Mouse (Mus musculus): ENCODE results near the gene Ahnak. TPM values are rescaled to one million over a fixed set of nuclear protein-coding genes. Genes with fewer than 3 reads are reported as not detected.
"Not testable (repeated sequence)": the region's sequence is repeated elsewhere in the genome, so short reads cannot be mapped to it uniquely, and the experiment has no call there.

The Ahnak gene
- polyA plus RNA-seq, 1 experiment from 2014 or later: 38.4 TPM

DNA sequence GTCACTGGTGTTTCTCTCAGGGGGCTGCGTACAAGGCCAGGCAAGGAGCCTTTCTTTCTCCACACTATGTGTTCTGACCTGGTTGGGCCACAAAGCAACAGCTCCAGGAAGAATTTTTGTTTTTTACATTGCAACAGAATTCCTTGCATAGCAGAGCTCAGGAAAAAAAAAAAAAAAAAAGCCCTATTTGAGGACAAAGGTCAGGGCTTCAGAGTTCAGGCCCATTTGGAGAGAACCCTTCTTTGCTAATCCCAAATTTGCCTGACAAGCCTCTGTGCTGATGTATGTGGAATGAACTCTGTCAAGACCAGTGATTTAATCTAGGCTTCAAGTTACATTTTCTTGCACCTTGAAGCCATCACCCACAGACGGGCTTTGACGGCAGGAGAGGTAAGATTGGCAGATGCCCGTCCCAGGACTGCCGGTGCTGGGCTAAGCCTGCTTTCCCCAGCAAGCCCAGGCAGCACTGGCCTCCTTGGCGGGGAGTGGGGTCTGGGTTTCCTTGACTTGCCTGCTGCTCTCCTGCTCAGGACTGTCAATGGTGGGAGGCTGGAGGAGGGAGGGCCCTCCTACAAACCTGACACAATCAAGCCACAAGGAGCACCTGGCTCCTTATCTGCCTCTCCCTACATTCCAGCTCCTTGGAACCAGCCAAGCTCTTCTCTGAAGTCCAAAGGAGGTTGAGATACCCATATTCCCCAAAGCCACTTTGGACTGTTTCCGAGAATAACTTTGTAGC, 58.3 kb downstream of the Ahnak start:
- no peak for ATAC-seq (replicated peaks; ENCODE audit: insufficient number of reproducible peaks, insufficient read depth, low FRiP score, low read depth)
- Histone ChIP-seq H3K4me3 (no peak overlapping the region), H3K4me1 (replicated peaks) (peaks cover 22% of the 10 kb centered on the region), H3K4me2 (no peak overlapping the region), H3K36me3 (no peaks in the 10 kb centered on the region), H3K27ac (peak overlapping the region; percentile 69), H3K27me3 (no peaks in the 10 kb centered on the region), H3K9ac (no peak overlapping the region), H3K9me3 (replicated peaks) (no peaks in the 10 kb centered on the region)
- WGBS: 50% methylated on average over 7 of the region's 7 CpGs

DNA sequence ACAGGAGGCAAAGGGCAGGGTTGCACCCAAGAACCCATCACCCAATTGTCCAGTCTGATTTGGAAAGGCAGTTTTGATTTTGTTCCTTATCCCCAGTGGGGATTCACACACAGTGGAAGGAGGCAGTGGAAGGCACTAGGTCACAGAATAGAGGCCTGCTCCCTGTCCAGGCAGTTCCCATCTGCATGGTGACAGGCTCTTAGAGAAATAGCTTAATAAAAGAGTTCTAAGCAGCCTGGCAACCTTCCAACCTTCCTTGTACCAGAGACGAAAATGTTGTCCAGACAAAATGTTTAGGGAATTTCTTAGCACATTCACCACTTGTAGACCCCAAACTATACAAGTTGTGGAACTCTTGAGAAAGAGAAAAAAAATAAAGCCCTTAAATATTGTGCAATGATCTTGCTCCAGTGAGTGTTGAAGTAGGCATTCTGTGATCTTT, 58.9 kb downstream of the Ahnak start:
- WGBS: 13% methylated on average over 1 of the region's 1 CpGs
- Histone ChIP-seq H3K27ac (peak overlapping the region; percentile 69), H3K4me3 (no peak overlapping the region), H3K9me3 (replicated peaks) (no peaks in the 10 kb centered on the region), H3K9ac (no peak overlapping the region), H3K4me2 (no peak overlapping the region), H3K4me1 (replicated peaks) (peaks cover 27% of the 10 kb centered on the region), H3K27me3 (no peaks in the 10 kb centered on the region), H3K36me3 (no peaks in the 10 kb centered on the region)
- ATAC-seq (replicated peaks; ENCODE audit: insufficient number of reproducible peaks, insufficient read depth, low FRiP score, low read depth): no peak

DNA sequence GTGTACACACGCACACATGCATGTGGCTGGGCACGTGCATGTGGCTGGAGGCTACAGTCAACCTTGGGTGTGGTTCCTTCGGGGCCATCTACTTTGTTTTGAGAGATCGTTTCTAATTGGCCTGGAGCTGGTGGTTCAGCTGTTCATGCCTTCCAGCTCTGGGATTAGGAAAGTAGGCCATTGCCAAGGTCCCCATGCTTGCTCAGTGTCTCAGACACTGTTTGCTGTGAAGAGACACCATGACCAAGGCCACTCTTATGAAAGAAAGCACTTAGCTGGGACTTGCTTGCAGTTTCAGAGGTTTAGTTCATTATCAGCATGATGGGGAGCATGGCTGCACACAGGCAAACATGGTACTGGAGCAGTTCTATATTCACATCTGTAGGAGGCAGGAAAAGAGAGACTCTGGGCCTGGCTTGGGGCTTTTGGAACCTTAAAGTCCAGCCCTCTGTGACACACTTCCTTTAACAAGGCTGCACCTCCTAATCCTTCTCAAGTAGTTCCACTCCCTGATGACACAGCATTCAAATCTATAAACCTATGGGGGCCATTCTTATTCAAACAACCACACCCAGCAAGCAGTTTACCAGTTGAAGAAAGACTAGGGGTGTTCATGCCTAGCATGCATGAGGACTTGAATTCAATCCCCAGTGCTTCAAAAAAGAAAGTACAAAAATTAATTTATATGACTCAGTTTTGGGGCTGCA, 60.0 kb downstream of the Ahnak start:
- no peaks in the 10 kb centered on the region for H3K27me3 ChIP-seq
- 91% methylated on average over 4 of the region's 4 CpGs for WGBS
- ATAC-seq (replicated peaks; ENCODE audit: insufficient number of reproducible peaks, insufficient read depth, low FRiP score, low read depth): no peak
- H3K4me2 ChIP-seq: no peak overlapping the region
- H3K4me1 ChIP-seq (replicated peaks): peaks cover 36% of the 10 kb centered on the region
- no peak overlapping the region for H3K9ac ChIP-seq
- H3K36me3 ChIP-seq: no peaks in the 10 kb centered on the region
- H3K4me3 ChIP-seq: no peak overlapping the region
- H3K27ac ChIP-seq: no peak overlapping the region
- H3K9me3 ChIP-seq (replicated peaks): no peaks in the 10 kb centered on the region

DNA sequence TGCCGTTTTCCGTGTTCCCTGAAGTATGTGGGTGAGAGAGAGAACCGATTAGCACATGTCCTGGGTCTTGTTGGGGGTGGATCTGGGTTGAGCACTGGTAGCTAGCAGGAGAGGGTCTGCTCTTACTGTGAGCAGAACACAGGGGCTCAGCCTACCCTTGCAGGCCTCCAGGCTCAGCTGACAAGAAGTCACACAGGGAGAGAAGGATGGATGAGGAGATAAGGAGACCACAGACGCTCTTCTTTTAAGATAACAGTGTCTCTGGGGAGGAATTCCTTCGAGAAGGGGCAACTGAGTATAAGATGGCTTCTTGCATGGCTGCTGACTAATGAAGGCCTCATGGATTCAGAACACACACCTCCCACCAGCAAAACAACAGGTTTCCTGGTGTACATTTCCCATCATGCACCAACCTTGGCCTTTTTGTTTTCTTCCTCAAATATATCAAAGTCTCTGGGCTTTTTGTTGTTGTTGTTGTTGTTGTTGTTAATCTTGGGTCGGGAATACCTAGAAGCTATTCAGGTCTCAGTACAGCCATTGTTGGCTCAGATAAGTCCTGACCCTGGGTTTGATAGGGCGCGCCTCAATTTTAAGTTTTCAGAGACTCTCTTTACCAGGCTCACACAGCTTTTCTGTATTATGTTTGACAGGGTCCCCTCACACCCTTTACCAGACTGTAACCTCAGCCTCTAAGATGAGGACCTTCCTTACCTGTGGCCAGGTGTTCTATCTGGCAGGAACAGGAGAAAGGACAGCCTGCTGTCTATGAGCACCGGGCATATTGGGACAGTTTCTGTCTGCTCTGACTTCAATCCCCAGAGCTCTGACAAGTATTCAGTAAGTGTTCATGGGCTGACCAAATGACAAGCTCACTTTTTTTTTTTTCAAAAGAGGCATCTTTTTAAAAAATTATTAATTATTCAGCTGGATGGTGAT, 61.5 kb downstream of the Ahnak start:
- Histone ChIP-seq H3K4me3 (no peak overlapping the region), H3K27me3 (no peaks in the 10 kb centered on the region), H3K36me3 (no peaks in the 10 kb centered on the region), H3K9ac (no peak overlapping the region), H3K27ac (no peak overlapping the region), H3K4me1 (replicated peaks) (peaks cover 32% of the 10 kb centered on the region), H3K4me2 (no peak overlapping the region), H3K9me3 (replicated peaks) (no peaks in the 10 kb centered on the region)
- 53% methylated on average over 9 of the region's 9 CpGs for WGBS
- ATAC-seq (replicated peaks; ENCODE audit: insufficient number of reproducible peaks, insufficient read depth, low FRiP score, low read depth): no peak

DNA sequence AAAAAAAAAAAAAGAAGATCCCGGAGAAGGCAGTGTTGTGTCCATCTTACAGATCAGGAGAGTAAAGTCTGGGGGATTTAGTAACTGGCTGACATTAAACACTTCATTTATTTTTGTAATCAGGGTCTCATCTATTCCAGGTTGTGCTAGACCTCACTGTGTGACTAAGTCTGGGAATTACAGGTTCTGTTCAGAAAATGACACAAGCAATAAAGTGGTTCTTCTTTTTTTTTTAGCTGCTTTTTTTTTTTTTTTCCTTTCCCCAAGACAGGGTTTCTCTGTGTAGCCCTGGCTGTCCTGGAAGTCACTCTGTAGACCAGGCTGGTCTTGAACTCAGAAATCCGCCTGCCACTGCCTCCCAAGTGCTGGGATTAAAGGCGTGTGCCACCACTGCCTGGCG, 62.9 kb downstream of the Ahnak start:
- not testable (repeated sequence) for H3K4me2 ChIP-seq; H3K4me3 ChIP-seq; H3K36me3 ChIP-seq; H3K9me3 ChIP-seq (replicated peaks); ATAC-seq (replicated peaks; ENCODE audit: insufficient number of reproducible peaks, insufficient read depth, low FRiP score, low read depth); H3K27ac ChIP-seq; H3K9ac ChIP-seq; H3K27me3 ChIP-seq
- H3K4me1 ChIP-seq (replicated peaks): peaks cover 30% of the 10 kb centered on the region
- 90% methylated on average over 4 of the region's 4 CpGs for WGBS

DNA sequence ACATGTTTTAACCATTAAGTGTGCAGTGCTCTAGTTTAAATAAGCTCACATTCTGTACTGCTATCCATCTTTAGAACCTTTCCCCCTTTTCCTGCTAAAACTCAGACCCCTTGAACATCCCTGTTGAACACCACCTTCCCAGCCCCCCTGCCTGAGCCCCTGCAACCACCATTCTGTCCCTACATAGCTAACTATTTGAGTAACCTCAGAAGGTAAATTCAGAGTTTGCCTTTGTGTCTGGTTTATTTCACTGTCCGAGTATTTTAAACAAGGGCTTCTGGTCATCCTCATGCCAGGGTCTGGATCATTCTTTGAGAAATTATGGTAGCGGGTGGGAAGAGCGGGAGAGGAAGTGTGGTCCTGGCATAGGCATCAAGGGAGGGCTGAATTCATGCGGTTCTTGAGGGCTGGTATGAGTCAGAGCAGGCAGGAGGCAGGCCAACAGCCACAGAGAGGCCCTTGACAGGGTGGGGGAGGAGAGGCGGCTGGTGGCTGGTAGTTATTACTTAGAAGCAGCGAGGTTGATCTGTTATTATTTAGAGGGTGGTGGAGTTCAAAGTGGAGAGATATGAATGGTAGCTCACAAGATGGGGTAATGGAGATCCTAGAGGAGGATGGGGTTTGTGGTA, 63.8 kb downstream of the Ahnak start:
- no peak overlapping the region for H3K4me2 ChIP-seq
- no peak overlapping the region for H3K4me3 ChIP-seq
- peak overlapping the region; percentile 53 for H3K27ac ChIP-seq
- ATAC-seq (replicated peaks; ENCODE audit: insufficient number of reproducible peaks, insufficient read depth, low FRiP score, low read depth): peak; percentile 88
- H3K36me3 ChIP-seq: no peaks in the 10 kb centered on the region
- H3K27me3 ChIP-seq: no peaks in the 10 kb centered on the region
- peaks cover 20% of the 10 kb centered on the region for H3K4me1 ChIP-seq (replicated peaks)
- no peaks in the 10 kb centered on the region for H3K9me3 ChIP-seq (replicated peaks)
- WGBS: 7% methylated on average over 6 of the region's 6 CpGs
- no peak overlapping the region for H3K9ac ChIP-seq

DNA sequence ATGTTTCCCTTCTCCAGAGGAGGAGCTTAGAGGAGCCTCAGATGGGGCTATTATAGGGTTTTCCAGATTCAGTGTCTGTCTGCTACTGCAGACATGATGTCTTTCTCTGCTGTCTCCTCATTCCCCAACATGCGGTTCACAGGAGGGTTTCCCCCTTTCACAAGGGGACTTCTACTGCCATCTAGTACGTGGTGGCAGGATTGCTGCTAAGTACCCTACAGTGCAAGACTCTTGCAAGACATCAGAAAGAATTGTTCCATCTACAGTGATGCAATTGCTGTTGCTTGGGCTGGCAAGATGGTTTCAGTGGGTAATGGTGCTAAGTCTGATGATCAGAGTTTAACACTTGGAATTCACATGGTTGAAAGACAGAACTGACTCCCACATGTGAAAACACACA, 66.1 kb downstream of the Ahnak start:
- WGBS: 10% methylated on average over 2 of the region's 2 CpGs
- no peak overlapping the region for H3K9ac ChIP-seq
- H3K36me3 ChIP-seq: no peaks in the 10 kb centered on the region
- H3K27ac ChIP-seq: no peak overlapping the region
- ATAC-seq (replicated peaks; ENCODE audit: insufficient number of reproducible peaks, insufficient read depth, low FRiP score, low read depth): no peak
- no peak overlapping the region for H3K4me2 ChIP-seq
- no peaks in the 10 kb centered on the region for H3K27me3 ChIP-seq
- peaks cover 15% of the 10 kb centered on the region for H3K4me1 ChIP-seq (replicated peaks)
- no peak overlapping the region for H3K4me3 ChIP-seq
- H3K9me3 ChIP-seq (replicated peaks): no peaks in the 10 kb centered on the region

DNA sequence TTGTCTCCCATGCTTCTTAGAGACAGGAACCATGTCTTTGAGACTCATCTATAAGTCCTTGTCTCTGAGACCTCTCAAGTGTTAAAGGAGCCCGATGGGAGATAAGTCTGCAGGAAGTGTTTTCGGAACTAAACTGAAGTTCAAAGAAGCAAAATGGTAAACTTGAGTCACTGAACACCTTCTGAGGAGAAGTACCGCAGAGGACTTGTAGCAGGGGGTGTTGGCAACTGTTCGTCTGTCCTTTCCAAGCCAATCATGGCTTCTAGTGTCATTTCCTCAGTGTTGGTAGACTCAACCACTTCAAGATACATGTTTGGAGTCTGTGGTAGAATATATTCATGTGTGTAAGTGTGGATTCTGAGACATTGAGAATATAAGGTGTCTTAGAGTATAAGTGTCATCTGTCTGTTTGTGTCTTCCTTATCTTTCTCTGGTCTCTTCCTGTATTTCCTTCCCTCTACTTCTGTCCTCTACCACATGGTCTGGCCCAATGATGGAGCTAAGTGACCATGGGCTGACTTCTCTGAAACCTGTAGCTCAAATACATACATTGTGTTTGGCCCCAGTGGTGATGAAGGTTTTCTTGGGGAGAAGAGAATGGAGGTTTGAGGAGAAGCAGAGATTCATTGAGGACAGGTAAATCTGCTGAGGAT, 66.7 kb downstream of the Ahnak start:
- no peaks in the 10 kb centered on the region for H3K9me3 ChIP-seq (replicated peaks)
- no peak overlapping the region for H3K4me3 ChIP-seq
- WGBS: 81% methylated on average over 4 of the region's 4 CpGs
- ATAC-seq (replicated peaks; ENCODE audit: insufficient number of reproducible peaks, insufficient read depth, low FRiP score, low read depth): no peak
- H3K27me3 ChIP-seq: no peaks in the 10 kb centered on the region
- H3K9ac ChIP-seq: no peak overlapping the region
- peaks cover 15% of the 10 kb centered on the region for H3K4me1 ChIP-seq (replicated peaks)
- H3K36me3 ChIP-seq: no peaks in the 10 kb centered on the region
- H3K27ac ChIP-seq: no peak overlapping the region
- no peak overlapping the region for H3K4me2 ChIP-seq

DNA sequence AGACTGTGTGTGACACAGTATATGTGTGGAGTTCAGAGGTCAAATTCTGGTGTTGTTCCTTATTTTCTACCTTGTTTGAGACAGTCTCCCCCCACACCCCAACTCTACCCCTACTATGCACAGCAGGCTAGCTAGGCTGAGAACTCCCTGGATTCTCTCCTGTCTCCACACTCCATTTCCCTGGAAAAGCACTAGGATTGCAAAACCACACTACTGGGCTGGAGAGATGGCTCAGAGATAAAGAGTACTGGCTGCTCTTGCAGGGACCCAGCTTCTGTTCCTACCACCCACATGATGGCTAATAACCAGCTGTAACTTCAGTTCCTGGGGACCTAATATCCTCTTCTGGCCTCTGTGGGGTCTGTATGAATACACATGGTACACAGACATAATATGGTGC, 68.6 kb downstream of the Ahnak start:
- Histone ChIP-seq H3K4me3 (no peak overlapping the region), H3K36me3 (no peaks in the 10 kb centered on the region), H3K27me3 (no peaks in the 10 kb centered on the region), H3K27ac (no peak overlapping the region), H3K9me3 (replicated peaks) (no peaks in the 10 kb centered on the region), H3K4me2 (no peak overlapping the region), H3K9ac (no peak overlapping the region), H3K4me1 (replicated peaks) (peaks cover 14% of the 10 kb centered on the region)
- ATAC-seq (replicated peaks; ENCODE audit: insufficient number of reproducible peaks, insufficient read depth, low FRiP score, low read depth): no peak

DNA sequence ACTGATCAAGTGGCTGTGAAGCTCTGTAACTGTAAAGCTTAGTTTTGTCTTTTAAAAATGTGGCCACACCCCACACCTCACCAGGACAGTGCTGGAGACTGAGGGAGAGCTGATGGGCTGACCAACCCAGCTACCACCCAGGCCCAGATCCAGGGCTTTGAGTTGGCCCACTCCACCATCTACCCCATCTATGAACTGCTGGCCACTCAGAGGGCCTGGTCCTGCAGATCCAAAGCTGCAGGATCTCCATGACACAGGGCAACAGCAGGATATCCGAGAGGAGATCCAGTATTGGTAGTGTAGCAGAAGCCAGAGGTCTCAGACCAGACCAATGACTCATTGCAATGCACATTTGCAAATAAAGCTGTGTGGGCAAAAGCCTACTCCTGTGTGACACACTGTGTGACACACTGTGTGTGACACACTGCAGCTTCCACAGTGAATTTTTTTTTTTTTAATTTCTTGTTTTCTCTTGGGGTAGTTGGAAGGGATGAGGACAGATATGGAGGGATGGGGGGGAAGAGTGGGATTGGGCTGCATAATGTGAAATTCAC, 69.3 kb downstream of the Ahnak start:
- Histone ChIP-seq H3K4me2 (no peak overlapping the region), H3K9me3 (replicated peaks) (no peaks in the 10 kb centered on the region), H3K9ac (no peak overlapping the region), H3K36me3 (no peaks in the 10 kb centered on the region), H3K4me1 (replicated peaks) (peaks cover 6% of the 10 kb centered on the region), H3K27me3 (no peaks in the 10 kb centered on the region), H3K4me3 (no peak overlapping the region), H3K27ac (no peak overlapping the region)
- no peak for ATAC-seq (replicated peaks; ENCODE audit: insufficient number of reproducible peaks, insufficient read depth, low FRiP score, low read depth)
- WGBS: 85% methylated on average over 1 of the region's 1 CpGs
